Mouse (Mus musculus) cerebral cortex, adult 2 months (tissue): ENCODE results near the gene Col9a1.

Source experiments
- WGBS: fragments of 180-500 bp; shearing (Covaris S2); methylation state at CpG from one replicate; pipeline ENCODE4 v1.1.7; 2018; 5-methylcytosine and 5-hydroxymethylcytosine counted together

The Col9a1 gene

DNA sequence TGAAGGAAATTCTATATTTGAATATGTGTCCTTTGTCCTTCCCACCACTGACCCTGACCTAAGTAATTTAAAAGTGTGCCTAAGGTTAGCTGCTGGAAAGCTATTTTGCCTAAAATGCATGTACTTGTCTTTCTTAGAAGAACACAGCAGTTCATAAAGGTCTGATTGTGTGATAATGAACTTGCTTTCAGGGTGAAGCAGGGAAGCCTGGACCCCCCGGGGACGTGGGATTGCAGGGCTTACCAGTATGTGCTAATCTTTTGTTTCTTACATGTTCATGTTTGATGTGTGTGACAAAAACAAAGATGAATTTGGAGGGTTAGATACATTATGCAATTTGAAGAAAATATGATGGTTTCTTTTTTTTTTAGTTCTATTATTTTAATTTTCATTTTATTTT is 44.8 kb downstream of the Col9a1 start:
- 83% methylated on average over 2 of the region's 2 CpGs for WGBS

DNA sequence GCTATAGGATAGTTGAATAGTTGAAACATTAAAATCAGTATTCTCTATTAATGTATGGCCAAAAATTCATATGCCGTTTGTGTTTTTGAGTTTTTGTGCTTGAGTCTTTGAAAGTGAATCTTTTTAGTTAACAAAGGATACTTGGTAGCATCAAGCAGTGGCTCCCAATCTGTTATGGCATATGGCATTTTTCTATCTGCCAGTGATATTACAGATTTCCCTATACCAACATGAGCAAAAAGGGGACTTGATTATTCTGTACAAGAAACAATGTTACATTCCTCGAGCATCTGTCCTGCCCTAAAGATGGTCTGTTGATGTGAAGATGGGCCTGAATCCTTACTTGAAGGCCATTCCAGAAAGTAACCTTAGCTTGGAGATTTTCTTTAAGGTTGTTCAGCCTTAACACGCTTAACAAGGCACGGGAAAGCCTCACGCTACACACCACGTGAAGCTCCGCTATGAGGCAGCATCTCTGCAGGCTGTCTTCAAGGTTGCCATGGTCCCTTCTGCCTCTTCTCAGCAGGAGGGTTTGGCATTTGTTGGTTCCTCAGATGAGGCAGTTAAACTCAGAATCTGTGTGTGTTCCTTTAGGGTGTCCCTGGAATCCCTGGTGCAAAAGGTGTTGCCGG is 45.7 kb downstream of the Col9a1 start:
- 58% methylated on average over 8 of the region's 8 CpGs for WGBS

DNA sequence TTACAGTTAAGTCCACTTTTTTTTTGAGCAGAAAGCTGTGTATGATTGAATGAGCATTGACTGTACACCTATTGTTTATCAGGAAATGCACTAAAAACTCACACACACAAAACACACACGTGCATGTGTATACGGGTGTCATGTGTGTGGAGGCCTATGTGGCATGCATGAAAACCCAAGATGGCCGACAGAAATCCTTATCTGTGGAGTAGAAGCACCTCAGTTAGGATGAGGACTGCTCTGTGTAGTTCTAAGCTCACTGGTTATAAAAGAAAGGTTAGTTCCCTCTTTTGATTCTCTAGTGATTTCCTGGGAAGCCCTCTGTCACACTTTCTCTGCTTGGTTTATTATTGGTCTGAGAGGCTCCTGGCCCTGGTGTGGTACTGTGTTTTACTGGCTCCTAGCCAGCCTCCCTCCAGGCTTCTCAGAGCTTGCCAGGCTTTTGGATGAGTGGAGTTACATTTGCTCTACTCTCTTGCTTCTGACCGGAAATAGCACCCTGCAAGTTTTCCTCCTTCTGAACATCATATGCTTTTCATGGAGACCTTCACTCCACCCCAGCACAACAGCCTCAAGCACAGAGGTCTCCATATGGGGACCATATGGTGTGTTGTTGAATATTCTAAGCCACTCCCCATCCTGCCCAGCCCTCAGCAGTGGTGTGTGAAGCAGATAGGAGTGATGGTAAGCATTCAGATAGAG is 48.6 kb downstream of the Col9a1 start:
- 65% methylated on average over 4 of the region's 4 CpGs for WGBS

DNA sequence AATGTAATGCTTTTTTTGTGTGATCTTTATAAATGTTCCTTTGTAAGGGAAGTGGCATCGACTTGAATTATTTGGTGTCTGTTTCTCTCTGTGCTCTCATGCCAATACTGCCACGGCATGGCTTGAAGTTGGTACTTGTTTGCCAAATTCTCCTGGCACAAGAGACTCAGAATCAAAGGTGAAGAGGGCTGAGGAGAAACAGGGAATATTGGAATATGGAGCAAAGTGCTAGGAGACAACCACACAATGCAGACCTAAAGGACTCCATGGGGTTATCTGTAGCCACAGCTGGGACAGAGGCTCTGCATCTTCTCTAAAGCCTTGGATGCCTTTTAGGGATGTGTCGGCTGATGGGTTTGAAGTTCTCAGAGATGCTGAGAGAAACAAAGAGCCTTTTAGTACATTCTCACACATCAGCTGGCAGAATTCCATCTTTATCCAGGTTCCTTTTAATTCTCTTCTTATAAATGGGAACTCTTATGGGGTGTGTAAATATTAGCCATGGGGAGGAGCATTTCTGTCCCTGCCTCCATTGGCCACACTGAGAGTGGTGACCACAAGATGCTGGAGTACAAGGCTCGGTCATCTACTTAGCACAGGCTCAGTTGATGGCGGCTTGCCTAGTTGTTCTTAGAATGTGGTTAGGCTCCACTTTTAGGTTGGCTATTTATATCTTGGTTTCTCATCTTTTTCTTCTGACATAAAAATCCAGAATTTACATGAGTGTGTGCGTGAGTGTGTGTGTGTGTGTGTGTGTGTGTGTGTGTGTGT is 49.7 kb downstream of the Col9a1 start:
- WGBS = 39% methylated on average over 6 of the region's 6 CpGs

GRCm38 (mm10) chr1:24229552-24229951 is 52.1 kb downstream of the Col9a1 start:
- 51% methylated on average over 1 of the region's 1 CpGs for WGBS

- 20% methylated on average over 8 of the region's 8 CpGs for WGBS
Observed at GRCm38 (mm10) chr1:24230428-24230827, 53.0 kb downstream of the Col9a1 start.

GRCm38 (mm10) chr1:24231504-24232270 is 54.3 kb downstream of the Col9a1 start:
- 74% methylated on average over 3 of the region's 3 CpGs for WGBS

DNA sequence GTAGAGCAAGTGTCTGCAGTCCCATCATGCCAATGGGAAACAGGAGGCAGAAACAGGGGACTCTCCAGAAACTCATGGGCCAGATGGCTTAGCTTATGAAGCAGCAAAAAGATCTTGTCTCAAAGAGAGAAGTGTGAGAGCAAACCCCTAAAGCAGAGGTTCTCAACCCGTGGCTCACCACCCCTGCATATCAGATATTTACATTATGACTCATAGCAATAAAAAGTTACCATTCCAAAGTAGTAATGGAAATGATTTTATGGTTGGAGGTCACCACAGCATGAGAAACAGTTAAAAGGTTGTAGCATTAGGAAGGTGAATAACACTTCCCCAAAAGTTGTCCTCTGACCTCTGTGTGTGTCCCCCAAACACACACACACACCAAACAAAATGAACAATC is 58.9 kb downstream of the Col9a1 start:
- 50% methylated on average over 1 of the region's 1 CpGs for WGBS

DNA sequence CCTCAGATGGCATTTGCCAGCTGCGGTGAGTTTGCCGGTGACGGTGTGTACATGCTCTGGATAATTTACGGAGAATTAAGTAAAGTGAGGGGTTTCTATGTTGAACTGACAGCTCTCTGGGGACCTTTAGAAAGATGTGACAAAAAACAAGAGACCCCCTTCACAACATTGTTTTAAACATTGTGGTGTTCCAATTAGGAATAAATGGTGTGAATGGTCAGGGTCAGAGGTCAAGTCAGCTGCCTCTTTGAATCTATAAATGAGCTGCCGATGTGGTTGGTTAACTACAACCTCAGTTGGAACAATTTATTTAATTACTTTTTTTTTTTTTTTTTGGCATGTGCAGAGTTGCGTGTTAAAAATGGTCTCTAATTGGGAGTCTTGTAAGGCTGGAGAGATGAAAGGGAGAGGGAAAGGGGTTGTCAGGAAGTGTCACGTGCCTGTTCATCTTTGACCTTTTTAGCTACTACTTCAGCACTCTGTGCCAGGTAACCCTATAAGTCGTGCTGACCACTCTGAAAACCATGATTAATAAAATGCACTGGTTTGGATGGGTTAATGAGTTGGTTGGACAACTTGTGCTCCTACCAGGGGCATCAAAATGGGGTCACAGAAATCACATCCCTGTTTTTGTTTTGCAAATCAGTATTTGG is 62.8 kb downstream of the Col9a1 start:
- WGBS = 73% methylated on average over 8 of the region's 8 CpGs

GRCm38 (mm10) chr1:24244931-24245330 is 67.5 kb downstream of the Col9a1 start:
- 63% methylated on average over 10 of the region's 10 CpGs for WGBS

DNA sequence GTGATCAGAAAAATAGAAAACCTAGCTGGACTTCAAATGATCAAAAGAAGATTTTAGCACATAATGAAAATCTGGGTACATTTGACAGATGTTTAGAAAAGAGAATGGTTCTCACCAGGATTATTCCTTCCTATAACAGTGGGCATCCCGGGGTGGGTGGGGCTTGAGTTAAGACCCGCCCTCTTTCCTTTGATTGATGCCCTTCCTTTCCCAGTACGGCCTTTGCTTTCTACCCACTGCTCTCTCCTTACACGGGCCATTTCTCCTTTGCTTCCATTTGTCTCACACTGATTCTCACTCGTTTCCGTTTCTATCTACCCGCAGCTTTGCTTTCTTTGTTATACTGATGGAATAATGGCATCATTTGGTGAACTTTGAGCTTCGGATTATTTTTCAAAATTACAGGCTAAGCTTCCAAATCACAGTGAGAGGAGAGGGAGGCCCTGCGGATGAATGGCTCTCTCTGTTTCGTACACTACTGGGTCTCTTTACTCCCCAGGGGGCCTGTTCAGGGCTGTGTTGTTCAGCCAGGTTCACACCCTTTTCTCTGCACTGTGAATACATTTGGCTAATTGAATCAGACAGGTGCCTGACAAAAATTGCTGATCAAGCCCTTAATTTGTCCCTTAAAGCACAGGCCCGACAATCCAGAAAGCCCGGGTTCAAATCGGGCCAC is 68.4 kb downstream of the Col9a1 start:
- 64% methylated on average over 13 of the region's 13 CpGs for WGBS

DNA sequence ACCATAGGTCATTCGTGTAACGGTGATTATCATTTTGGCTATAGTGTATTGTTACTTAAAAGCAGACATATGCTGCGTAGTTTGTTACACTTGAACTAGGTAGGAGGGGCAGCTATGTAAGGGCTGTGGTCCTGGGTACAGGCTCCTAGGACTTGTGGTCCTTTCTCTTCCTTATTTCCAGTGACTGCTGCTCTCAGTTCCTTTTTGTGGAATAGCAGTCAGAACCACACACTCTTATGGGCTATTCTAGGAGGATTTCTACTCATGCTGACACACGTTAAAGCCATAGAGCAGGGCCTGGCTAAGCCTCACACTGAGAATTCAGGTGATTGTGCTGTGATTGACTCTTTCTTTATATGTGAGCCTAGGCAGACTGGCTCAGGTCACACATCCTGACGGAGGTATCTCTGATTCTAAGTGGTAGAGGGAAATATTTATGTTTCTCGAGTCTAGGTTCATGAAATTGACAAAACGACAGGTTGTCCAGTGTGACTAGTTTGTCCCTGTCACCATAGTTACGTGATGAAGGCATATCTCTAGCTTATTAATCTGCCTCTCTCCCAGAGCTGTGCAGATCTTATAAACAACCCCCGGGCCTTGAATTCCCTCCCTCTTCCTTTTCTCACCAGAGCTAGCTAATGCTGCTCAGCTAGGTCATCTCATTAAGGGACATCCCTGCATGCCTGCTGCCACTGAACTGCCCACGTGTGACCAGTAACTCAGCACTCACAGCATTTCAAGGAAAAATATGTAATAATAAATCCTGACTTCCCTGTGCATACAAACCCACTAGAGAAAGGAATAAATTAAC is 71.1 kb downstream of the Col9a1 start:
- WGBS = 61% methylated on average over 10 of the region's 10 CpGs

- WGBS = 38% methylated on average over 3 of the region's 3 CpGs
Observed at GRCm38 (mm10) chr1:24249105-24249664, 71.8 kb downstream of the Col9a1 start.

- WGBS = 64% methylated on average over 5 of the region's 5 CpGs
Observed at GRCm38 (mm10) chr1:24257961-24258360, 80.6 kb downstream of the Col9a1 start.

DNA sequence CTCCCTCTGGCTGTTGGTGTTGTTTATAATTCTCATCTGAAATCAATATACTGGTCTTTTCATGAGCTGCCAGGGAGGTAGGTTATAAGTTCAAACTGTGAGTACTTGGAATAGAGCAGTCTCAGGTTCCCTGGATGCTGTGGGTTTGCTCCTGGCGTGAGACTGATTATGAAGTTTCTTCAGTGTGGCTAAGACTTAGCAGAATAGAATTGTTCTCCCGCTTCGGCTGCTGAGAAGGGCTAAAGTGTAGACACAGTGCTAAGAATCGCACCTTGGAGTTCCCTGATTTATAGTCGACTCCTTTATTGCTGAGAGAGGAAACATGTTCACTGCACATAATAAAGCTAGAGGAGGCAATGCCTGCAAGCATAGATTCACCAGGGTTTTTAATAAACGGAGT is 82.0 kb downstream of the Col9a1 start:
- WGBS = 82% methylated on average over 6 of the region's 6 CpGs

DNA sequence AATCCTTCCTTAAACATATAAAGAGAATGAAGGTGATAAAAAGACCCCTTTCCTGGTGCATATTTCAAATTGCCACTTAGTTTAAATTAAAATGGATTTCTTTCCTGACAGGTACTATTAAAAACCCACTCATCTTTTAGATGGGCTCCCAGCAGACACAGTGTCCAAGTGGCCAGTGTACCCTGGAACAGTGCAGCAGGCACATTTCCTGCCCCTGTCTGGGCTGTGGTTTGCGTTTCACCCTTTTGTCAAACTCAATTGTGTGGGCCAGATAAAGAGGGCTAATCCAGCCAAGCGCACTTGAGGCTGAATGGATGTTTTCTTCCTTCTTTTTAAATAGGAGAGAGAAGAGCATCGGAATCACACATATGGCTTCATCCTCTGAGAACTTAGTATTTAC is 89.6 kb downstream of the Col9a1 start:
- 67% methylated on average over 3 of the region's 3 CpGs for WGBS

DNA sequence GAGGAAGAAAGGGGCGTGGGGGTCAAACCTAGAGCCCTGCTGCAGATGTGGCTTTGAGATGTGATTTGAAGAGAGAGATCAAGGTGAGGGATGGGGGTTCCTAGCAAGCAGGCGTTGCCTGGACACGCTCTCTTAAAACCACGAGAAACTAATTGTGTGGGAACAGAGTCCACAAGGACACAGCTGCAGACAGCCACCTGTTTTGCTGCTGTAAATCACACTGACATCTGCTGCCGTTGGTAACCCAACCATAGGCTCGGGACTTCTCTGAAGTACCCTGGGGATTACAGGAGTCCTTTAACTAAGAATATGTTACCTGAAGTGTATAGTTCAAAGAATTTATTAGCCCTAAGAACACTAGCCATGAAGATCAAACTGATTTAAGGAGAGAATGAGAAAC is 109.0 kb downstream of the Col9a1 start:
- 84% methylated on average over 6 of the region's 6 CpGs for WGBS

DNA sequence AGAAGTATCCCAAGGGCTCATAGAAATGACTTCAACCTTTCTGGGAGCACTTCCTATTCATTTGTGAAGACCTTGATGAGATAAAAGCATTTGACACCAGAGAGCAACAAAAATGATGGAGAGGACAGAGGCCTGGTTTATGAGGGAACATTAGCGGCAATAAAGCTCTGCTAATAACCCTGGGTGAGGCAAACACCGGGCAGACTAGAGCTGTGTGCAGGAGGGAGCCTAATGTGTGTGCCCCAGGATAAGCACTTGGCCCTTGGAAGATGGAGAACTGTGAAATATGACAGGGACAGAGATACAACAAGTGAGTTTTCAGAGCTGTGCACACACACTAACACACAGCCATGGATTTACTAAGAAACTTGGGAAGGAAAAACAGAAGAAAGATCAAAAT is 115.1 kb downstream of the Col9a1 start:
- WGBS = 85% methylated on average over 2 of the region's 2 CpGs

GRCm38 (mm10) chr1:24294979-24295942 is 117.9 kb downstream of the Col9a1 start:
- 84% methylated on average over 7 of the region's 7 CpGs for WGBS
